Mouse (Mus musculus) Patski (cell line): ENCODE results near the gene Cdc5l. TPM values are rescaled to one million over a fixed set of nuclear protein-coding genes. Genes with fewer than 3 reads are reported as not detected.
A peak's percentile ranks its signal among the peaks of the same experiment; 100 is the strongest.
"Not testable (repeated sequence)": the region's sequence is repeated elsewhere in the genome, so short reads cannot be mapped to it uniquely, and the experiment has no call there.

ENCODE experiments used
- ATAC-seq: fragments of 100-300 bp; one replicate; pipeline ENCODE4 v1.8.0; 2021
- CTCF ChIA-PET: fragments of 350-600 bp; sonication (Branson Sonifier 250); formaldehyde crosslinking; loops from one replicate; lab custom pipeline; 2022; ENCODE audit warnings: inconsistent platforms; lab: Charles Lee
- POLR2A ChIA-PET: fragments of 350-600 bp; sonication (Branson Sonifier 250); formaldehyde crosslinking; loops from one replicate; lab custom pipeline; 2022; ENCODE audit warnings: antibody characterized with exemption, inconsistent platforms; lab: Charles Lee
- DNase-seq: peaks from one replicate; pipeline ENCODE4 v3.0.0-alpha.2; 2011; ENCODE audit warnings: low read depth, low spot score
- H3K27me3 ChIP-seq: fragments of 371-371 bp; one replicate; pipeline ENCODE4 v1.5.1; 2021
- CTCF ChIP-seq: fragments of 100-300 bp; IDR thresholded peaks from one replicate; pipeline ENCODE4 v1.5.1; 2021
- in situ Hi-C: fragments of 300-500 bp; cut with MboI; formaldehyde crosslinking; loops from 3 replicates; pipeline ENCODE4 v1.11.1; 2018; ENCODE audit warnings: low pct_unique_long_range_greater_than_20kb, mixed read lengths
- polyA plus RNA-seq: library from polyadenylated mRNA; unstranded; gene quantifications from one replicate; pipeline ENCODE4 v1.2.3, GENCODE M21; 2021

Cdc5l gene
- polyA plus RNA-seq, 1 experiment from 2014 or later, result 59.8 TPM

DNA sequence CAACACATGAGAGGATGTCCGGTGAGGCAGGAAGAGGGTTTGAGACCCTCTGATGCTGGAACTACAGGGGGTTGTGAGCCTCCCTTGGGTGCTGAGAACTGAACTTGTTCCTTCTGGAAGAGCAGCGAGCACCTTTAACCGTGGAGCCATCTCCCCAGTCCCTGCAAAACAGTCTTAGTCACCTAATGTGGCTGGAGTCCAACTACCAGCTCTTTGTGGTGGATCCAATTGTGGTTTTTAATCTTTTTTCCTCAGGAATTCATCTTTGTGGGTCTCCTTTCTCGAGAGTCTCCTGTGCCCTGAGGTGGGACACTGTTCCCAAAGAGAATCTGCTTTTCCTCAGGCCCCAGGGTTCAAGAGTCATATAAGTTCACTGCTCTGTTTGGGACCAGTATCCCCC, 12.4 kb upstream of the Cdc5l start:
- ChIA-PET POLR2A (no interaction called here), CTCF (interaction anchor here (1.5 to 1.9 kb wide), 2 partner anchors 9 to 11 kb away, joined by 3 to 4 read pairs; no protein-coding TSS in a partner anchor)
- TF ChIP-seq CTCF, result no peak
- ATAC-seq, result peak; percentile 39
- DNase-seq, result peak; percentile 28
- in situ Hi-C loops, result no loop called here
- no peaks in the 10 kb centered on the region for H3K27me3 ChIP-seq

DNA sequence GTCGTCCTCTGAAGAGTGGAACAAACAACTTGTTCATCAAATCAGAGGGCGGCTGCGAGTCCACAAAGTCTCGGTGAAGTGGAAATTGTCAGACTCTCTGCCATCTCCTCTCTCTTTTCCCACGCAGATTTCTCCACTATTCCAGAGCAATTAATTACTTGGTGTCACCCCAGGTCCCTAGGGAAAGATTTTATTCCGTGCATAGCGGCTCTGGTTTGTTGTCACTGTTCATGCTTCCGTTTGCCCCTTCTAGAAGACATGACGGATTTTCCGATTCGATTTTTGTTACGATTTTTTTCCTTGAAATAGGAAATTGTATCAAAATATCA, 689 bp upstream of the Cdc5l start:
- in situ Hi-C loops, result no loop called here
- no peak for DNase-seq
- no peak for ATAC-seq
- CTCF ChIA-PET, result interaction anchor here (1.5 kb wide), 1 partner anchor 12 kb away, joined by 3 read pairs; no protein-coding TSS in a partner anchor
- no peak for TF ChIP-seq CTCF
- POLR2A ChIA-PET, result no interaction called here
- H3K27me3 ChIP-seq, result no peaks in the 10 kb centered on the region

DNA sequence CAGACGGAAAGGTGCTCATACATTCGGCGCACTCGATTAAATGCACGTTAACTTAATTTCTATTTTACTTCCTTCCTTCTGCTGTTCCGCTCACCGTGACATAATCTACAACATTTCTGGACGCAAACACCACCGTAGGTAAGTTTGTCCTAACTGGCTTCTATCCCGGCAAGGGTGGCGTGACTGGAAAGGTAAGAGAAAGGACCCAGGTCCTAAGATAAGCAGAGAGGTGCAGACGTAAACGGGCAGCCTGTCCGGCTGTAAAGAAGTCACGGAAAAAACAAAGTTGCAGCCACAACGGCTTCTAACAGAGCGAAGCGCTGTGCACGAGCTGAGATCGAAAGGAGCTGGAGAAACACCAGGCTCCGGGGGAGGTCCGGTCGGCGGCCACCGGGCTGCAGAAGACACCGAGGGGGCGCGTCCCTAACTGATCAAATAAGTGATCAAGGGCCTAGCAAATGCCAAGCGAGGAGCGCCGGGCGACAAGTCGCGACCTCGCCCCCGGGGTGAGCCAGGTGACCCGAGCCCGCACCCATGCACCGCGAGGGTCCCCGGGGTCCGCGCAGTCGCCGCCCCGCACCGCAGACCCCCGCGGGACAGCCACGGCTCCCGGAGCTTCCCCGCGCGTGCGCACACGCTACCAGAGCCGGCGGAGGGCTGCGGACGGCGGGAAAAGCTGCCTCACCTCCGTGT, 685 bp downstream of the Cdc5l start:
- no peaks in the 10 kb centered on the region for H3K27me3 ChIP-seq
- ATAC-seq (peak; percentile 29), DNase-seq (no peak)
- ChIA-PET CTCF (interaction anchor here (0.7 to 1.2 kb wide), 3 partner anchors 11 to 17 kb away, joined by 3 read pairs; no protein-coding TSS in a partner anchor), POLR2A (interaction anchor here (0.8 to 1.1 kb wide), 2 partner anchors 11 to 12 kb away, joined by 5 read pairs; no protein-coding TSS in a partner anchor)
- no peak for TF ChIP-seq CTCF
- in situ Hi-C loops, result no loop called here

DNA sequence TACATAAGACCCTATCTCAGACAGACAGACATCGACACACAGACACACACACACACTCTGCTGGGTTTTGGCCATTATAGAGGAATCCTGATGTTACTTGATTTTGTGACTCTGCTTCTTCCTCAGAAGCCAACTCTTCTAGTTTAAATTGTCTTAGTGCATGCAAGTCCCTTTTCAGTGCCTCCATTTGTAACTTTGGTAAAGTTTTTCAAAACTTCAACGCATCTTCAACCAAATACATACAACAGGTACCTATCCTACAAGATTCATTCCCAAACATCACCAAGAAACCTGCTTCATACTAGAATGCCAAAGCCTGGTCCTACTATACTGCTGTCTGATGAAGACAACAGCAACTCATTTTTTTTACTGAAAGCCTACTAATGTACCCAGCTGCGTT, 1.5 kb downstream of the Cdc5l start:
- ATAC-seq (no peak), DNase-seq (no peak)
- no peak for TF ChIP-seq CTCF
- H3K27me3 ChIP-seq, result no peaks in the 10 kb centered on the region
- in situ Hi-C loops, result no loop called here
- CTCF ChIA-PET, result interaction anchor here (0.7 to 1.2 kb wide), 2 partner anchors 10 to 29 kb away, joined by 3 read pairs; no protein-coding TSS in a partner anchor
- POLR2A ChIA-PET, result no interaction called here

DNA sequence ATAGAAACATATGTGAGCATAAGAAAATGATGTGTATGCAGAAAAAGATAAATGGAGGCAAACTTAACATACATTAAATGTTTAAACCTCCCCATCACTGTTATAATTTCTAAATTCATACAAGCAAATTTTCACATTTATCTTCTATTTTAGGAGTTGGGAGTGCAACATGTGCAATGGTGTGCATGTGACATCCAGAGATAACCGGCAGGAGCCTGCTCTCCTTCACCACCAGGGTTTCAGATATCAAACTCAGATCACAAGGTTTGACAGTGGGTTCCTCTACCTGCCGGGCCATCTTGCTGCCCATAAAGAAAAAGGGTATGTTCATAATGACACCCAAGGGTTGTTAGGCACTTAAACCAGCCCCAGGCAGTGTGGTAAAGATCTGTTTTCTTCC, 16.1 kb downstream of the Cdc5l start:
- no peak for TF ChIP-seq CTCF
- DNase-seq (no peak), ATAC-seq (no peak)
- no peaks in the 10 kb centered on the region for H3K27me3 ChIP-seq
- POLR2A ChIA-PET, result no interaction called here
- CTCF ChIA-PET, result no interaction called here
- in situ Hi-C loops, result no loop called here

DNA sequence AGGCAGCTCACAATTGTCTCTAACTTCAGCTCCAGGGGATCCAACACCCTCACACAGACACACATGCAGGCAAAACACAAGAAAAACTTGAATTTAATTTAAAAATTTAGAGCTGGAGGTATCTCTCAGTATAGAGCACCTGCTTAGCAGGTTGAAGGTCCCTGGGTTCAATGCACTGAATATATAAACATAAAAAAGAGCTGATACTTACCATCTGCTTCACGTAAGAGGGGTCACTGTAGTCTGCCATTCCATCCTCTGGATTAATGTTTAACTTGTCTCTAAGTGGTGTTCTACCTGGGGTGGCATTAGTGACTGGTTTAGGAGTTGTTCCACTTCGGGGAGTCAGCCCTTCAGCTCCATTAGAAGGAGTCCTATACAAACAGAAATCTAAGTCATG, 21.9 kb downstream of the Cdc5l start:
- POLR2A ChIA-PET, in situ Hi-C loops, ATAC-seq, H3K27me3 ChIP-seq, DNase-seq: not testable (repeated sequence)
- CTCF ChIA-PET, result interaction anchor here (0.8 to 1.8 kb wide), 4 partner anchors 9 to 15 kb away, joined by 3 to 14 read pairs (median 3); no protein-coding TSS in a partner anchor

DNA sequence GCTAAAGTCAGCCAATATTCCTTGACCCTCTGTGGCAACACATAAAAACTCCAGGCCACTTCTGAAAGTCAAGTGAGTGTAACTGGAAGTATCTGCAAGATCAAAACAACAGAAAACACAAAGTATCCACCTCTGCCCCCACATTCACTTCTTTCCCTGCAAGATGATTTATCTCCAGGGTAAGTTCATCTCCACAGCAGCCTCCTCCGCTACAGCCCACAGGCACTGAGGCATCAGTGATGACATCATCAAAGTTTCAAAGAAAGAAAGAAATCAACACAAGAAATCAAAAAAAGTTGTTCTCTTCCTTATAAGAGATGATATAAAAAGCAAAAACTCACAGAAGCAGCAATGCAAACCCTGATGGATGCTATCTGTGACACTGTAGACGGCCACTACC, 24.8 kb downstream of the Cdc5l start:
- CTCF ChIA-PET, result no interaction called here
- DNase-seq, result no peak
- TF ChIP-seq CTCF, result no peak
- in situ Hi-C loops, result no loop called here
- H3K27me3 ChIP-seq, result no peaks in the 10 kb centered on the region
- no peak for ATAC-seq
- POLR2A ChIA-PET, result no interaction called here

DNA sequence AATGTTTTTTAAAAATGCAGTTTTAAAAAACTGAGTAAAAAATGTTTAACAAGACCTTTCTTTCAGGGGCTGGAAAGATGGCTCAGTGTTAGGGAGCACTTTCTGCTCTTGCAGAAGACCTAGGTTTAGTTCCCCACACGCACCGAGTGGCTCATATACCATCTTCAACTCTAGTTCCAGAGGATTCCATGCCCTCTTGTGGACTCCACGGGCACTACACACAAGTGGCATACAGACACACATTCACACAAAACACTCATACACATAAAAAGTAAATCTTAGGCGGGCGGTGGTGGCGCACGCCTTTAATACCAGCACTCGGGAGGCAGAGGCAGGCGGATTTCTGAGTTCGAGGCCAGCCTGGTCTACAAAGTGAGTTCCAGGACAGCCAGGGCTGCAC, 27.3 kb downstream of the Cdc5l start:
- DNase-seq, result no peak
- peak; percentile 51 for TF ChIP-seq CTCF

DNA sequence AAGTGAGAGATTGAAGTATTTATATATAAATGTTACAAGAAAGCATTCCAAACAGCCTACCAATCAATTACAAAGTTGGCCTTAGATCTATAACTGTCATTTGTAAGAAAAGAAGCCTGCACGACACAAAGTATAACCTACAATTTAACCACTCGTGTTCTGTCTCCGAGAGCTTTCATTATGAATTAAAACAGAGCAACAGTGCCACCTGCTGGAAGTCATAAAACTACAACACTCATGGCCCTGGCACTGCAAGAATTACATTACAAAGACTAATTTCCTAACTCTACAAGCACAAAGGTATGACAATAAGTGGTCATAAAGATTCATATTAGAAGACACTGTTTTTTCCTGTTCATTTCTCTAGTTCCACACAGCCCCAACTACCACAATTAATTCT, 30.3 kb downstream of the Cdc5l start:
- TF ChIP-seq CTCF, result peak; percentile 69
- H3K27me3 ChIP-seq, result no peaks in the 10 kb centered on the region
- ChIA-PET CTCF (interaction anchor here (1.0 to 3.1 kb wide), 6 partner anchors 9 to 29 kb away, joined by 3 to 14 read pairs (median 4); no protein-coding TSS in a partner anchor), POLR2A (interaction anchor here (0.7 kb wide), 1 partner anchor 1118 kb away, joined by 5 read pairs; no protein-coding TSS in a partner anchor)
- DNase-seq, result peak; percentile 10
- in situ Hi-C loops, result no loop called here
- ATAC-seq, result no peak

More for the DNA sequence above, 27.3 kb downstream of the Cdc5l start:
- ChIA-PET POLR2A (no interaction called here), CTCF (no interaction called here)
- in situ Hi-C loops, result no loop called here
- no peaks in the 10 kb centered on the region for H3K27me3 ChIP-seq
- ATAC-seq, result no peak

DNA sequence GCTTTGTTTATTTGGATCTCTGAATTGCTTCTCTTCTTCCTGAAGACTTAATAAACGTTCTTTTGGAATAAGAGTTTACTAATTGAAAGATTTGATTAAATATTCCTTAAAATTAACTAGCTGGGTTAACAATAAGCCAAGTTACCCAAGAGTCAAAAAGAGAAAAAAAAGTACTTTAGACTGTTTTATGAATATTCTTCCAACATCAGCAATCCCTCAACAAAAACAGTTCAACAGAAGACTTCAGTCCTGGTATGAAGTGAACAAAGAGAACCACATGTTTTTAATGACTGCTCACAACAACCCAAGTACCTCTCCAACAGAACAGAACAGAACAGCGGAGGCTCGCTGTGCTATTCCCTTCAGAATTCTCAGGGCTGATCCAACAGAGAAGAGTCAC, 30.9 kb downstream of the Cdc5l start:
- in situ Hi-C loops, result no loop called here
- ChIA-PET POLR2A (no interaction called here), CTCF (interaction anchor here (0.8 to 3.1 kb wide), 5 partner anchors 8 to 29 kb away, joined by 3 to 14 read pairs (median 3); no protein-coding TSS in a partner anchor)
- DNase-seq (no peak), ATAC-seq (no peak)
- TF ChIP-seq CTCF, result no peak
- no peaks in the 10 kb centered on the region for H3K27me3 ChIP-seq

DNA sequence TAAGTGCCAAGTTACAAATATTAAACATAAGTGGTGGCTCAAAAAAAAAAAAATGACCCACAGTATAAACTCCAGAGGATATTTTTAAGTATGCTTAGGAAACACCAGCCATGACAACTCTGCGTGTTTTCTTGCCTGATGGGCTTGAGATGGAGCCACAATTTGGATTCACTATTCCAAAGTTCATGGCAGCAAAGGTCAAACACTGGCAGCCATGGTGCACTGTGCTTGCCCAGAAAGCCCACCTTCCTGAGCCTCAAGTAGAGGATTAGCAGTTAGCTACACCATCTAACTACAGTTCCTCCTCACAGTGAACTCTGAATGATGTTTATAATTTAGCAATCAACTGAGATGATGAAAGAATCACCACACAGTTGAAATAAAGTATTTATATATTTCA, 31.4 kb downstream of the Cdc5l start:
- DNase-seq (no peak), ATAC-seq (no peak)
- ChIA-PET CTCF (interaction anchor here (0.8 to 3.1 kb wide), 4 partner anchors 10 to 30 kb away, joined by 3 to 14 read pairs (median 3); no protein-coding TSS in a partner anchor), POLR2A (no interaction called here)
- no peak for TF ChIP-seq CTCF
- no peaks in the 10 kb centered on the region for H3K27me3 ChIP-seq
- in situ Hi-C loops, result no loop called here
